Mouse (Mus musculus) heart, postnatal 0 days (tissue): ENCODE data around the gene Camk1.

Experiments used
- CTCF ChIP-seq: IDR thresholded peaks from 2 replicates; pipeline ENCODE4 v1.5.1; 2016; ENCODE audit warnings: antibody characterized with exemption, control low read depth, low read depth
- EP300 ChIP-seq: IDR thresholded peaks from 2 replicates; pipeline ENCODE4 v1.6.1; 2016; ENCODE audit warnings: antibody characterized with exemption, low read depth

- TF ChIP-seq CTCF = no peak
- no peak for TF ChIP-seq EP300
These were observed 20.8 kb upstream of the Camk1 start for GRCm38 (mm10) chr6:113364518-113365135.
